Mouse (Mus musculus) frontal cortex, postnatal 10 days (tissue): ENCODE measurements around the gene Vps4a.
A peak's percentile ranks its signal among the peaks of the same experiment; 100 is the strongest.
"Not testable (repeated sequence)": the region's sequence is repeated elsewhere in the genome, so short reads cannot be mapped to it uniquely, and the experiment has no call there.

Experiments
- DNase-seq, 2 experiments: peaks; one replicate each; pipeline ENCODE4 v3.0.0; 2022; ENCODE audit warnings: low spot score in 2 of 2, mixed read lengths in 1 of 2

The Vps4a gene

GRCm38 (mm10) chr8:107030650-107031576, at the start of gene Vps4a:
Gene Vps4a (plus strand): TSS chr8:107031222.
- peak; percentile 91 to 95 for DNase-seq

DNA sequence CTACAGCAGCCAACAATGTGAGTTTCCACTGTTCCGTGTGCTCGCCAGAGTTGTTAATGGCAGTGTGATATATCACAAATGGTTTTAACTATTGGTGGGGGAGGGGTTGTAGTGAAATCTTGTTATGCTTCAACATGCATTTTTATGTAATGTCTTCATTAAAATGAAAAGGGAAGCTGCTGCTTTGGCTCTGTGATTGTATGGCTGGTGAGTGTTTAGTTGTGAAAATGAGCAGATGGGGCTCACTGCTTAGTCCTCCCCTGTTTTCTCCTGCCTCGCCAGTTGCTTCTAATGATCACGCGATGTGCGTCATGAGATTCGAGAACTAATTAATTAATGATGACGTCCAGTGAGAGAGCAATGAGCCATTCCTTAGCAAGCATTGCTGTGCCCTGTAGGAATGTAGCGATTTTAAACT, 45.6 kb upstream of the Vps4a start:
- DNase-seq = no peak

- no peak for DNase-seq
These were observed 45.1 kb upstream of the Vps4a start for GRCm38 (mm10) chr8:106985951-106986350.

DNA sequence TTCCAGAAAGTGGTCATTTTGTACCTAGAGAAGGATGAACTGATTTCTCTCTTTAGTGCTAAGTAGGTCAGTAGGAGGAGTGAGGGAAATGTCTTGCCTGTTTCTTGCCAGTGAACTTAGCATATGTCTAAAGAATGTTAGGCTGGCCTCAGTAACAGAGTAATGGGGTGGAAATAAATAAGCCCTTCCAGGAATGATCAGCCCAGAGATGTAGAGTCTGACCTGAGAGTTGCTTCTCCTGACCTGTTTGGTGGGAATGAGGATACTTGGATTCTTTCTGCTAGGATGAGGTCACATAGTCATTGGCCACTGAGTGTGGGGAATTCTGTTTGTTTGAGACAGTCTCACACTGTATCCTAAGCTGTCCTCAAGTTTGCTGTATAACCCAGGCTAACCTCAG, 43.5 kb upstream of the Vps4a start:
- DNase-seq = no peak

GRCm38 (mm10) chr8:106991393-106991792, 39.6 kb upstream of the Vps4a start:
- DNase-seq = no peak

DNA sequence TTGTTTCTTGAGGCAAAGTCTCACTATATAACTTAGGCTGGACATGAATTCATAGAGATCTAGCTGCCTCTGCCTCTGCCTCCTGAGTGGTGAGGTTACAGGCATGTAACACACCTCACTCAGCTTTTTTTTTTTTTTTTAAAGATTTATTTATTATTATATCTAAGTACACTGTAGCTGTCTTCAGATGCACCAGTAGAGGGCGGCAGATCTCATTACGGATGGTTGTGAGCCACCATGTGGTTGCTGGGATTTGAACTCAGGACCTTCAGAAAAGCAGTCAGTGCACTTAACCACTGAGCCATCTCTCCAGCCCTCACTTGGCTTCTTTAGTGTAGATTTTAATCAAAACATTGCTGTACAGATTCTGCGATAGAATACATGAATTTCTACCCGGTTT, 34.7 kb upstream of the Vps4a start:
- not testable (repeated sequence) for DNase-seq

- no peak for DNase-seq
These were observed 33.6 kb upstream of the Vps4a start for GRCm38 (mm10) chr8:106997416-106997815.

- DNase-seq = no peak
These were observed 32.0 kb upstream of the Vps4a start for GRCm38 (mm10) chr8:106999068-106999467.

DNA sequence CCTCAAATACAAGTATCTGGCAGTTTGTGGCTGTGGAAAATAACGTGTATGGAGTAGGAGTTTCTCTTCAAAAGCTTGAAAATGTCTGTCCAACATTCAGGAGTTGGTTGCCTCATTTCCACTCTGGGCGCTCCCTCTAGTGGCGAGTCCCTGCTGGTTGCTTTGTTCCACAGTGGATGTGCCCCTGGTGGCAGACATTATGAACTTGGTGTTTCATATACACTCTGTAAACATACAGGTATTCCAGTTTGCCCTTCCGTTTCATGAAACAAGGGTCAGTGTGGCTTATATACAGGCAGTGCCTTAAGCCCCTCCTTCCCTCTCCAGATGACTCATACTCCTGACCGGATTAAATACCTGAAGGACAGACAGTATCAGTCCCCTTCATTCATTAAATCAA, 28.5 kb upstream of the Vps4a start:
- DNase-seq = peak; percentile 61 to 83

- no peak for DNase-seq
These were observed 23.2 kb upstream of the Vps4a start for GRCm38 (mm10) chr8:107007795-107008194.

DNA sequence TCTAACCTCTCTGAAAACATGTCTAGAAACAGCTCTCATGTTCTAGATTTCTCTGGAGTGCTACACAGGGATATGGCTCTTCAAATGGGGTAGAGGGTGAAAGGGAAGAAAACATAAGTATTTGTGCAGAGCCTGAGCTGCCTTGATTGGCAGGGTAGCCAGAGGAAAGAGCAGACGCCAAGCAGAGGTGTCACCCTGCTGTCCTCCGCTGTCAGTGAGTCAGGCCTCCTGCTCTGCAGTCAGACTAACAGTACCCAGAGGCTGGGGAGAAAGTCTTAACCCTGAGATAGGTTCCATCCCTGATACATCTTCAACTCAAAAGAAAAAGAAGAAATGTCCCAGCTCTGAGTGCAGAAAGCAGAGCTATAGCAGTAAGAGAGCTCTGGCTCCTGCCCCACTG, 18.4 kb upstream of the Vps4a start:
- no peak for DNase-seq

- DNase-seq = no peak
These were observed 16.1 kb upstream of the Vps4a start for GRCm38 (mm10) chr8:107014915-107015314.

- DNase-seq = no peak
These were observed 7.5 kb upstream of the Vps4a start for GRCm38 (mm10) chr8:107023479-107023878.

DNA sequence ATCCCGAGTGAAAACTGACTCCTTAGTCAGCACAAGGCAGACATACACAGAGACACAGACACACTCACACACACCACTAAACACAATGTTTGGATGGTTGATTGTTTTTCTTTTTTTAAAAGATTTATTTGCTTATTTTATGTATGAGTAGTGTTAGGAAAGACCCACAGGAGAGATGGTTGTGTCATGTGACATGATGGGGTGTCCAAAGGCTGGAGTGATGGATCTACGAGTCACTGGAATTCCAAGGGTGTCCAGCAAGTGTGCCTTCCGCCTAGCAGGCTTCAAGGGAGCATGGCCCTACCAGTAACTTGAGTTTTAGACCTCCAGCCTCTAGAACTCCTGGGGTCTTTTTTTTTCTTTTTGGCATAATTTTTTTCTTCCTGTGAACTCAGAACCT, 1.7 kb upstream of the Vps4a start:
- no peak for DNase-seq

- DNase-seq = no peak
These were observed 964 bp upstream of the Vps4a start for GRCm38 (mm10) chr8:107030058-107030457.

GRCm38 (mm10) chr8:107031577-107032090, 612 bp downstream of the Vps4a start:
- no peak for DNase-seq

- not testable (repeated sequence) for DNase-seq
These were observed 2.6 kb downstream of the Vps4a start for GRCm38 (mm10) chr8:107033609-107034008.

- no peak for DNase-seq
These were observed 4.6 kb downstream of the Vps4a start for GRCm38 (mm10) chr8:107035641-107036040.

- no peak for DNase-seq
These were observed 5.6 kb downstream of the Vps4a start for GRCm38 (mm10) chr8:107036626-107037025.

DNA sequence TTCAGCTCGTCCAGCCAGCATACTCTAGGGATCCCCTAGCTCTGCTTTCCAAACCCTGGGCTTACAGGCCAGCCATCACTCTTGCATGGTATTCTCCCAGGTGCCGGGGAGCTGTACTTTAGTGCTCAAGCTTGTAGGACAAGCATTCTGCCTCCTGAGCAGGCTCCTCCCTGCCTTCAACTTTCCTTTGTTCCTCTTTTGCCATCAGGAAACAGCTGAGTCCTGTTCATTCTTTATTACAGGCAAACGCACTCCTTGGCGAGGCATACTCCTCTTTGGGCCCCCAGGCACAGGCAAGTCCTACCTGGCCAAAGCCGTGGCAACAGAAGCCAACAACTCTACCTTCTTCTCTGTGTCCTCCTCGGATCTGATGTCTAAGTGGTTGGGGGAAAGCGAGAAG, 9.6 kb downstream of the Vps4a start:
- no peak for DNase-seq

GRCm38 (mm10) chr8:107045478-107045877, 14.5 kb downstream of the Vps4a start:
- no peak for DNase-seq

GRCm38 (mm10) chr8:107046976-107047375, 16.0 kb downstream of the Vps4a start:
- no peak for DNase-seq
